Mouse (Mus musculus): ENCODE measurements around the gene Insrr.
"Not testable (repeated sequence)": the region's sequence is repeated elsewhere in the genome, so short reads cannot be mapped to it uniquely, and the experiment has no call there.

The Insrr gene

GRCm38 (mm10) chr3:87832109-87832859, 35.5 kb downstream of the Insrr start:
- DNase-seq (ENCODE audit: low spot score in 2 of 2) = no peak

GRCm38 (mm10) chr3:87833482-87833881, 36.7 kb downstream of the Insrr start:
- no peak for DNase-seq (ENCODE audit: low spot score in 2 of 2)

- DNase-seq (ENCODE audit: low spot score in 2 of 2) = peak in 1 of 2 experiments; percentile 77
Observed at GRCm38 (mm10) chr3:87838622-87839021, 41.9 kb downstream of the Insrr start.

GRCm38 (mm10) chr3:87840858-87841257, 44.1 kb downstream of the Insrr start:
- DNase-seq (ENCODE audit: low spot score in 2 of 2) = no peak

DNA sequence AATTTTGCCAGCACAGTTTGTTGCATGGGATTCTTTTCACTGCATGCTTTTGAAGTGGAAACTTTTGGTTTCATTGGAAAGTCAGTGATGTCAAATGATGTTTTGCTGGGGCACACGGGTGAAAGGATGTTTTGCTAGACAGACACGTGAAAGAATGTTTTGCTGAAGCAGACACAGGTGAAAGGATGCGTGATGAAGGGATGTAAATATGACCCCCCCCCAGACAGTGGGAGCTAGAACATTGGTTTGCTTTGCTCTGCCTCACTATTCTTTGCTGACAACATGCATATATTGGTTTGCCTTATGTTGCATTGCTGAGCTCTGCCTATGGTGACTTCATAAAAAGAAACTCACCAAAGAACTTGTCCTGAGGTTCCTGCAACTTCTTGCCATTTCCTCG, 48.2 kb downstream of the Insrr start:
- no peak for DNase-seq (ENCODE audit: low spot score in 2 of 2)

GRCm38 (mm10) chr3:87846186-87846585, 49.4 kb downstream of the Insrr start:
- no peak for DNase-seq (ENCODE audit: low spot score in 2 of 2)

- no peak for DNase-seq (ENCODE audit: low spot score in 2 of 2)
Observed at GRCm38 (mm10) chr3:87846650-87847110, 49.9 kb downstream of the Insrr start, which contains the start of gene Sh2d2a. Sh2d2a (plus strand) TSS chr3:87846755.

DNA sequence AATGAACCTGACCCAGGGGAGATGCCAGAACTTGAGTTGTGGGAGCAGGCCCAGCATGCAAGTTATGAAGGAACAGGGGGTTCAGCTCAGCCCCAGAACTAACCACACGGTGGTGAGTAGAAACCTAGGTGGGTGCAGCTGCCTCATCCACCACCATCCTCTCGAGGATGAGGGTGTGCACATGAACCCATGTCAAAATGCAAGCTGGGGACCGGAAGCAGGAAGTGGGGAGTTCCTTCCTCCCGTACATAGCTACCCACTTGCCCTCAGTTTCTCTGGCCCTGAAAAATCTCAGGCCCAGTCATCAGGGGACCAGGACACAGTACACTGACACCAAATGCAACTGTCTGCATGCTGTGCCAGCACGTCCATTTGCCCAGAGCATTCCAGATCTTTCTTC, 50.9 kb downstream of the Insrr start:
- no peak for DNase-seq (ENCODE audit: low spot score in 2 of 2)

DNA sequence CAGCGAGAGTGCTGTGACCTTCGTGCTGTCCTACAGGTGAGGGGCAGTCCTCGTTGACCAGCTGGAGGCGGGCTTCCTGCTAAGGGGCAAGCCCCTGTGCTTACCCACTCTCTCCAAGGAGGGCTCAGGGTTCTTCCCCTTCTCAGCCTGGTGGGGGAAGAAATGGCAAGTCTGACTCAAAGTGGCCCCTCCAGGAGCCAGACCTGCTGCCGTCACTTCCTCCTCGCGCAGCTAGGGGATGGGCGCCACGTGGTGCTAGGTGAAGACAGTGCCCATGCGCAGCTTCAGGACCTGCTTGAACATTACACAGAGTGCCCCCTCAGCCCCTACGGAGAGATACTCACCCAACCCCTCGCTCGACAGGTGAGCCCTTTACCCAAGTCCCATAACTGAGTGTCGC, 52.4 kb downstream of the Insrr start:
- DNase-seq (ENCODE audit: low spot score in 2 of 2) = no peak

DNA sequence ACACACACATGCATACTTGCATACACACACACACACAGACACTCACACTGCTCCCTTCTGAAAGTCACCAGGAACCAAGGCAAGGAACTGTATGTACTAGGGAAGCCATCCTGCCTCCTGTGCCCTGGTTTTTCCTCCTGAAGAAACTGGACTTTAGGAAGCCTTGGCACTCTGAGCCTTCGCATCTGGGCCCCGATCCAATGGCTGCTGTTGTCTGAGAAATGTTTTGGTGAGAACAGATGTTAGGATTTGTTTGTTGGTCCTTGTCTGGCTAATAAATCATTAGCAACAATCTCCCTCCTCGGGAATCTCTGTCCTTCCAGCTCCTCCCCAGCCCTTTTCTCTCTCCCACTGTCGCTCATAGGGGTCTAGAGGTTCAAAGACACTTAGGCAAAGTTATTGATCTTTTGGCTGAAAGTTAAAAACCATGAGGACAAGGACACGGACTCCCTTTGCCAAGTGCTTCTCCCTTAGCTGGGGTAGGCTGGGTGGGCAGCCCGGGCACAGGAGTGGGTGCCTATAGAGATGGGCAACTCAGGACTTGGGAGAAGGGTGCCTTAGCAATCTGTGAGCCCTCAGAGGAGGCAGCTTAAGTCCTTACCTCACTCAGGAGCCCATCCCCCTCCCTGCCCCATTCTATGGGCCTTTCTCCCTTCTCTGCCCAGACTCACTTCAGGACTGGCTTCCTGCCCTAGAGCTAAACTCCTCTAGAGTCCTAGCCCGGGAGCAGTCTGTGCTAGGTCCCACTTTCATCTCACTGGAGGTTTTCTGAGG, 58.2 kb downstream of the Insrr start:
- DNase-seq (ENCODE audit: low spot score in 2 of 2) = no peak

- no peak for DNase-seq (ENCODE audit: low spot score in 2 of 2)
Observed at GRCm38 (mm10) chr3:87855936-87856335, 59.2 kb downstream of the Insrr start.

- no peak for DNase-seq (ENCODE audit: low spot score in 2 of 2)
Observed at GRCm38 (mm10) chr3:87857666-87858065, 60.9 kb downstream of the Insrr start.

DNA sequence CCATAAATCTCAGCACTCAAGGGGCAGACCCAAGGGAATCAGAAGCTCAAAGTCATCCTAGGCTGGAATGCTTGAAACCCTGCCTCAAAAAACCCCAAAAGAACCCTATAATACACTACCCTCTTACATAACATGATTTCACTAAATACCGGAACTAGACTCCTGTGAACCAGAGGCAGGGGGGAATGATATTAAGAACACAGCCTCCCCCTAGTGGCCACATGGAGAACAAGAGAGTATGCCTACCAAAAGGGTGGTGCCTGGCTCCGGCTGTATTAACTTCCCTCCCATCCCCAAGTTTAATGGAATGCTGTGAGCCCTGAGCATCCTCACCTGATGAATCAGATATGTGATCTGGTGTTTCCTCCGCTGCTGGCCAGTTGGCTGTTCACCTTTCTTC, 63.1 kb downstream of the Insrr start:
- peak in 1 of 2 experiments; percentile 74 for DNase-seq (ENCODE audit: low spot score in 2 of 2)

GRCm38 (mm10) chr3:87864111-87864510, 67.4 kb downstream of the Insrr start:
- not testable (repeated sequence) for DNase-seq (ENCODE audit: low spot score in 2 of 2)
